Mouse (Mus musculus) stomach, postnatal 0 days (tissue): ENCODE results near the gene Emilin3.

ENCODE experiments used
- CTCF ChIP-seq: IDR thresholded peaks from 2 replicates; pipeline ENCODE4 v1.5.1; 2016; ENCODE audit warnings: antibody characterized with exemption, low read depth, mild to moderate bottlenecking, moderate library complexity
- EP300 ChIP-seq: optimal IDR thresholded peaks from 2 replicates; pipeline ENCODE3; 2016; ENCODE audit warnings: antibody characterized with exemption

GRCm38 (mm10) chr2:160887284-160887683 is 24.8 kb downstream of the Emilin3 start:
- TF ChIP-seq CTCF (peak; percentile 97), EP300 (no peak)
